Mouse (Mus musculus) forebrain, embryonic 11.5 days (tissue): ENCODE data around the gene Oasl2. TPM values are rescaled to one million over a fixed set of nuclear protein-coding genes. Genes with fewer than 3 reads are reported as not detected.
"Not testable (repeated sequence)": the region's sequence is repeated elsewhere in the genome, so short reads cannot be mapped to it uniquely, and the experiment has no call there.

Experiments
- ATAC-seq: fragments of 200-750 bp; cut with Nextera tagmentation; replicated peaks from 2 replicates; pipeline ENCODE4 v1.8.0; 2017; ENCODE audit warnings: moderate TSS enrichment; ENCODE audit not compliant: low FRiP score
- DNase-seq: peaks from one replicate; pipeline ENCODE4 v3.0.0-alpha.2; 2017; ENCODE audit warnings: low spot score
- H3K27ac ChIP-seq: fragments of 300-500 bp; sonication (generic); 2 replicates; pipeline ENCODE4 v1.5.1; 2014; ENCODE audit warnings: low read depth, low read length
- H3K27me3 ChIP-seq: fragments of 300-500 bp; sonication (generic); 2 replicates; pipeline ENCODE4 v1.6.1; 2014; ENCODE audit warnings: mild to moderate bottlenecking, low read length, mixed read lengths; ENCODE audit not compliant: control insufficient read depth, insufficient read depth
- H3K36me3 ChIP-seq: fragments of 300-500 bp; sonication (generic); 2 replicates; pipeline ENCODE4 v1.6.1; 2014; ENCODE audit warnings: mild to moderate bottlenecking, low read length, moderate library complexity, mixed read lengths; ENCODE audit not compliant: control insufficient read depth, insufficient read depth
- H3K4me1 ChIP-seq: fragments of 300-500 bp; sonication (generic); replicated peaks from 2 replicates; pipeline ENCODE4 v1.6.1; 2014; ENCODE audit warnings: low read length, mixed read lengths; ENCODE audit not compliant: control insufficient read depth, insufficient read depth
- H3K4me2 ChIP-seq: fragments of 300-500 bp; sonication (generic); 2 replicates; pipeline ENCODE4 v1.6.1; 2014; ENCODE audit warnings: low read depth, mild to moderate bottlenecking, low read length, moderate library complexity, mixed read lengths; ENCODE audit not compliant: severe bottlenecking
- H3K4me3 ChIP-seq: fragments of 300-500 bp; sonication (generic); 2 replicates; pipeline ENCODE4 v1.5.1; 2014; ENCODE audit warnings: low read depth, low read length
- H3K9ac ChIP-seq: fragments of 300-500 bp; sonication (generic); 2 replicates; pipeline ENCODE4 v1.6.1; 2014; ENCODE audit warnings: low read length
- H3K9me3 ChIP-seq: fragments of 300-500 bp; sonication (generic); 2 replicates; pipeline ENCODE4 v1.6.1; 2016; ENCODE audit warnings: low read length, mixed read lengths; ENCODE audit not compliant: control insufficient read depth
- WGBS: fragments of 180-500 bp; shearing (Covaris S2); extraction: QIAGEN DNeasy Blood & Tissue Kit; methylation state at CpG from one replicate; pipeline ENCODE4 v1.1.7; 2014; 5-methylcytosine and 5-hydroxymethylcytosine counted together
- polyA plus RNA-seq: library from polyadenylated mRNA; unstranded; fragments of >200 nt; fragmentation: Nextera tagmentation; extraction: Ambion mirVana; gene quantifications from 2 replicates; pipeline ENCODE4 v1.2.1, GENCODE M21; 2014

Oasl2 gene
- polyA plus RNA-seq: 1.4 and 1.5 TPM in 2 replicates

- H3K27ac ChIP-seq: no peak within 1 kb of the TSS
- no peaks in the 10 kb centered on the region for H3K27me3 ChIP-seq
- no peak within 1 kb of the TSS; the same call in 1 of the 2 replicates for H3K9ac ChIP-seq
- H3K4me3 ChIP-seq: no peak within 1 kb of the TSS
- WGBS: 66% methylated on average over 13 of the region's 13 CpGs
- no peak within 1 kb of the TSS for H3K4me2 ChIP-seq
- no peaks in the 10 kb centered on the region for H3K36me3 ChIP-seq
- no peaks in the 10 kb centered on the region for H3K4me1 ChIP-seq
- H3K9me3 ChIP-seq: no peaks in the 10 kb centered on the region
- ATAC-seq: no peak
- no peak for DNase-seq
Observed at GRCm38 (mm10) chr5:114896688-114897373, at the start of gene Oasl2. Gene Oasl2, plus strand, starts transcription at chr5:114896936.

- Histone ChIP-seq H3K4me3 (no peak overlapping the region), H3K4me1 (no peaks in the 10 kb centered on the region), H3K9me3 (no peaks in the 10 kb centered on the region), H3K4me2 (no peak overlapping the region), H3K27ac (no peak overlapping the region), H3K36me3 (no peaks in the 10 kb centered on the region), H3K9ac (no peak overlapping the region), H3K27me3 (no peaks in the 10 kb centered on the region)
- WGBS: 84% methylated on average over 20 of the region's 20 CpGs
- DNase-seq (no peak), ATAC-seq (no peak)
Observed at GRCm38 (mm10) chr5:114851565-114852236, 45.0 kb upstream of the Oasl2 start.

- H3K9me3 ChIP-seq, H3K4me2 ChIP-seq: not testable (repeated sequence)
Observed at GRCm38 (mm10) chr5:114853364-114853763, 43.4 kb upstream of the Oasl2 start, which contains the start of gene 4930519G04Rik. Gene 4930519G04Rik, plus strand, starts transcription at chr5:114853664.

GRCm38 (mm10) chr5:114858582-114858981 is 38.2 kb upstream of the Oasl2 start, which contains the start of gene Gm9936:
Gene Gm9936, minus strand, starts transcription at chr5:114858682.
- peak within 1 kb of the TSS; percentile 52 for H3K9ac ChIP-seq
- H3K9me3 ChIP-seq: no peaks in the 10 kb centered on the region
- no peak for DNase-seq
- WGBS: 86% methylated on average over 12 of the region's 12 CpGs
- peak within 1 kb of the TSS; percentile 18 for H3K4me3 ChIP-seq
- no peaks in the 10 kb centered on the region for H3K4me1 ChIP-seq
- H3K36me3 ChIP-seq: no peaks in the 10 kb centered on the region
- no peaks in the 10 kb centered on the region for H3K27me3 ChIP-seq
- H3K27ac ChIP-seq: no peak within 1 kb of the TSS
- no peak for ATAC-seq
- H3K4me2 ChIP-seq: peak within 1 kb of the TSS; percentile 57

More at GRCm38 (mm10) chr5:114853364-114853763, 43.4 kb upstream of the Oasl2 start, which contains the start of gene 4930519G04Rik:
- not testable (repeated sequence) for DNase-seq, H3K27me3 ChIP-seq, ATAC-seq, H3K27ac ChIP-seq, H3K4me3 ChIP-seq, H3K4me1 ChIP-seq, H3K9ac ChIP-seq, H3K36me3 ChIP-seq
- WGBS: 85% methylated on average over 3 of the region's 5 CpGs

- no peak for ATAC-seq
- Histone ChIP-seq H3K27ac (no peak overlapping the region), H3K36me3 (no peaks in the 10 kb centered on the region), H3K4me1 (no peaks in the 10 kb centered on the region), H3K27me3 (no peaks in the 10 kb centered on the region), H3K4me3 (peak overlapping the region; percentile 18), H3K4me2 (peak overlapping the region; percentile 57), H3K9me3 (no peaks in the 10 kb centered on the region), H3K9ac (peak overlapping the region; percentile 52)
- peak; percentile 90 for DNase-seq
- WGBS: 4% methylated on average over 18 of the region's 18 CpGs
Observed at GRCm38 (mm10) chr5:114859253-114859652, 37.5 kb upstream of the Oasl2 start.

- Histone ChIP-seq H3K36me3 (no peaks in the 10 kb centered on the region), H3K4me2 (no peak overlapping the region), H3K4me3 (no peak overlapping the region), H3K4me1 (no peaks in the 10 kb centered on the region), H3K9ac (no peak overlapping the region), H3K27me3 (no peaks in the 10 kb centered on the region), H3K27ac (no peak overlapping the region), H3K9me3 (no peaks in the 10 kb centered on the region)
- 86% methylated on average over 6 of the region's 6 CpGs for WGBS
- no peak for ATAC-seq
- no peak for DNase-seq
Observed at GRCm38 (mm10) chr5:114861730-114862129, 35.0 kb upstream of the Oasl2 start.

GRCm38 (mm10) chr5:114864813-114865212 is 31.9 kb upstream of the Oasl2 start:
- no peak overlapping the region for H3K27ac ChIP-seq
- H3K9ac ChIP-seq: no peak overlapping the region
- H3K4me3 ChIP-seq: no peak overlapping the region
- DNase-seq: no peak
- no peaks in the 10 kb centered on the region for H3K36me3 ChIP-seq
- H3K4me1 ChIP-seq: no peaks in the 10 kb centered on the region
- ATAC-seq: no peak
- peaks cover 13% of the 10 kb centered on the region for H3K9me3 ChIP-seq
- 86% methylated on average over 7 of the region's 7 CpGs for WGBS
- H3K4me2 ChIP-seq: no peak overlapping the region
- H3K27me3 ChIP-seq: no peaks in the 10 kb centered on the region

GRCm38 (mm10) chr5:114865279-114865678 is 31.5 kb upstream of the Oasl2 start:
- DNase-seq (no peak), ATAC-seq (no peak)
- Histone ChIP-seq H3K27me3 (no peaks in the 10 kb centered on the region), H3K36me3 (no peaks in the 10 kb centered on the region), H3K4me1 (no peaks in the 10 kb centered on the region), H3K4me3 (no peak overlapping the region), H3K4me2 (no peak overlapping the region), H3K9ac (no peak overlapping the region), H3K27ac (no peak overlapping the region), H3K9me3 (peaks cover 13% of the 10 kb centered on the region)
- 89% methylated on average over 12 of the region's 12 CpGs for WGBS
